Mouse (Mus musculus): ENCODE measurements around the gene Gabrb3.

DNA sequence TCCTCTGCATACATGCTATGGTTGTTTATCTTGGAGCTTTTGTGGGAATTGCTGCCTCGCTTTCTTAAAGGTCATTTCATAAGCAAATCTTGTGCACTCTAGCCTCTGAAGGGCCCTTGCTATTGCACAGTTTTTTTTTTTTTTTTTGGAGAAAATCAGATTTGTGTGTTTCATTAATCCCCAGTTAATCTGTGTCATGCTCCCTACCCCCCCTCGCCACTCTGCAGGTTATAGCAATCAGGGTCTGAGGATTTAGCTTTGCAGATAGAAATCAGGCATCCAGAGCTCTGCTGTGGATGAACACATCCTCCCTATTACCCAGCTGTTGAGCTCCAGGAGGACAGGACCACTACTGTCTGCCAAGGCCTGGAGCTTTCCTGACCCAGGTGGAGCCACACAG lies at the start of gene Gabrb3:
- TF ChIP-seq GATA1 (IDR thresholded peaks at IDR 0.05; ENCODE audit: borderline replicate concordance, low read length) (no peak), FLI1 (IDR thresholded peaks at IDR 0.05; ENCODE audit: low read length) (no peak)

Measured in megakaryocyte, embryonic 14.5 days (primary cell).